Mouse (Mus musculus) myocyte (in vitro differentiated cells): ENCODE data around the gene R3hdm4.

ENCODE experiments used
- CEBPB ChIP-seq: IDR thresholded peaks from 2 replicates; pipeline ENCODE4 v1.6.1; 2011; ENCODE audit warnings: mild to moderate bottlenecking, moderate library complexity; ENCODE audit not compliant: poor library complexity, insufficient read depth, severe bottlenecking
- E2F4 ChIP-seq: IDR thresholded peaks from one replicate; pipeline ENCODE4 v1.6.1; 2011; ENCODE audit warnings: mild to moderate bottlenecking, control low read depth, moderate library complexity; ENCODE audit not compliant: insufficient read depth
- MAX ChIP-seq: IDR thresholded peaks from one replicate; pipeline ENCODE4 v1.6.1; 2011; ENCODE audit warnings: low read depth, mild to moderate bottlenecking, control low read depth
- MYOD1 ChIP-seq, 3 experiments: IDR thresholded peaks; one replicate each; pipeline ENCODE4 v1.6.1; 2011; ENCODE audit warnings: control low read depth in 2 of 3, low read depth in 2 of 3, mild to moderate bottlenecking in 2 of 3, moderate library complexity in 1 of 3; ENCODE audit not compliant: insufficient read length in 2 of 3, control insufficient read depth in 1 of 3
- MYOG ChIP-seq, 3 experiments: IDR thresholded peaks; one replicate each; pipeline ENCODE4 v1.6.1; 2011; ENCODE audit warnings: control low read depth in 2 of 3, low read depth in 2 of 3, mild to moderate bottlenecking in 2 of 3; ENCODE audit not compliant: insufficient read length in 2 of 3, control insufficient read depth in 1 of 3, insufficient read depth in 1 of 3
- POLR2A ChIP-seq: IDR thresholded peaks from one replicate; pipeline ENCODE4 v1.6.1; 2011; ENCODE audit warnings: low read depth, mild to moderate bottlenecking, control low read depth, moderate library complexity; ENCODE audit not compliant: insufficient read length
- POLR2AphosphoS2 ChIP-seq: IDR thresholded peaks from one replicate; pipeline ENCODE4 v1.6.1; 2011; ENCODE audit warnings: low read depth, control low read depth; ENCODE audit not compliant: insufficient read length
- TCF12 ChIP-seq: IDR thresholded peaks from one replicate; pipeline ENCODE4 v1.6.1; 2011; ENCODE audit warnings: mild to moderate bottlenecking, control low read depth; ENCODE audit not compliant: poor library complexity, insufficient read depth, severe bottlenecking
- TCF3 ChIP-seq: IDR thresholded peaks from one replicate; pipeline ENCODE4 v1.6.1; 2011; ENCODE audit warnings: low read depth, control low read depth; ENCODE audit not compliant: insufficient read length
- USF1 ChIP-seq: IDR thresholded peaks from one replicate; pipeline ENCODE4 v1.6.1; 2011; ENCODE audit warnings: low read depth, mild to moderate bottlenecking, control low read depth, moderate library complexity

DNA sequence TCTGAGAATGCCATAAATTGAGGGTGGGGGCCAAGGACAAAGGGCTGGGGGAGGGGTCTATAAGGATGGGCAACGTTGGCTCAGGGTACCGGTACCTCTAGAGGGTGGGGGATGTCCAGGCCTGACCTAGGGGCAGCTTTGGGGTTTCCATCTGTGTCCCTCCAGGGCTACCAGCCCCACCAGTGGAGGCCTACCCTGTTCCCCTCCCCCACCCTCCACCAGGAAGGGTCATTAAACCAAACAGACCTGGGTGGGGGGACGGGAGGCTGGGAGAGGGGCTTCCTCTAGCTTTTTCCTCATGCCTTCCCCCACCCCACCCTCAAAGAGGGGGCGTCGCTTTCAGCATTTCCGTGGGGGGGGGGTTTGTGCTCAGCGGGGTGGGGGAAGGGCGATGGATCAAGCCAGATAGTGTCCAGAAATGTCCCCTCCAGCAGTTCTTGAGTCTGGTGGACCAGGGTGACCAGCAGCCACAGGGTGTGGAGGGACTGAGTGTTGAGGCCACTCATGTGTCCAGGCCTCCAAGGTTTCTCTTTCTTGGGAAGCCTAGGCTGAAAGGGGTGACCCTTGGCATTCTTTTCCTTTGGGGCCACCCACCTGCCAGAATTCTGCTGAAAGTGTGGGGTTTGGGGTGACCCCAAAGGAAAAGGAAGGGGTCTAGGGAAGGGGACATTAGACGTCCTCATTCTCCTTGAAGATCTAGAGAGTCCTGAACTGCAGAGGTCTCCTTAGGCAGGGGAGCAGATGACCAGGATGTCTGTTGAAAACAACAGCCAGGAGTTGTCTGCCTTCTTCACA is 8.1 kb upstream of the R3hdm4 start:
- TF ChIP-seq POLR2A (no peak), TCF12 (no peak), E2F4 (no peak), TCF3 (no peak), USF1 (no peak), POLR2AphosphoS2 (no peak), MYOD1 (IDR thresholded peaks at IDR 0.05; ENCODE audit: control insufficient read depth in 1 of 3, insufficient read length in 2 of 3, low read depth in 2 of 3) (no peak), MYOG (IDR thresholded peaks at IDR 0.05; ENCODE audit: control insufficient read depth in 1 of 3, insufficient read depth in 1 of 3, insufficient read length in 2 of 3, low read depth in 2 of 3) (no peak), MAX (no peak), CEBPB (no peak)
